Mouse (Mus musculus) gonadal fat pad, adult 2 months (tissue): ENCODE results near the gene Olfr1360. TPM values are rescaled to one million over a fixed set of nuclear protein-coding genes. Genes with fewer than 3 reads are reported as not detected.

Experiments used
- DNase-seq: peaks from one replicate; pipeline ENCODE4 v3.0.0-alpha.2; 2012; ENCODE audit warnings: low read depth
- polyA plus RNA-seq: library from polyadenylated mRNA; depleted of rRNA; stranded (reverse); fragments of >200 nt; gene quantifications from 2 replicates; pipeline ENCODE4 v1.2.3, GENCODE M21; 2012; rRNA removed

The Olfr1360 gene
- polyA plus RNA-seq, 1 experiment, result not detected

- DNase-seq, result no peak
These were observed 13.9 kb downstream of the Olfr1360 start, which contains the start of gene Olfr1361 for GRCm38 (mm10) chr13:21663286-21663685. Gene Olfr1361 (minus strand): TSS chr13:21663386.

DNA sequence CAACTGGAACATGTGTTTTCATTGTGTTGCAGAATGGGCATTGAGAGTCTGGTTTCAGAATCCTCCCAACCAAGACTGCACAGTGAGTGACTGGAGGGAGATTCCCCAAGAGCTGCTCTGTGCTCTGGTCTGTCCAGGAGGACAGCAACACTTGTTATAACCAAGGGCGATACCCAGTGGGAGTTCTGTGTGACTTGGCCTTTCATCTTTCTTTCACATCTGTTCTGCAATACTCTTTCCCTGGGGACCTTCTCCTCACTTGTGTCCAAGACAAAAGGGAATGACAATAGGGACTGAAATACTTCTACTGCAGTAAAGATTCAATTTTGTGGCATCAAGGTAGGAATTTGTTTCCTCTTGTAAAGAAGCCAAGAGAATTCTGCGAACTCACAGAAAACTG, 34.8 kb downstream of the Olfr1360 start, which contains the start of gene Olfr11:
Gene Olfr11, minus strand, starts transcription at position 101 of the 400 bp plus-strand sequence.
- DNase-seq, result no peak

Other genes with a start within 250 kb of the Olfr1360 start
- 0.81 and 1.2 TPM in 2 replicates for gene Pgbd1, start 236.3 kb downstream of the Olfr1360 start, polyA plus RNA-seq
- gene Zscan26, start 223.7 kb downstream of the Olfr1360 start, polyA plus RNA-seq, result 22.6 and 23.8 TPM in 2 replicates
- 0.74 and 0.86 TPM in 2 replicates for gene Nkapl, start 208.9 kb downstream of the Olfr1360 start, polyA plus RNA-seq
- gene Zkscan4, start 198.5 kb downstream of the Olfr1360 start, polyA plus RNA-seq, result 1.7 and 2.0 TPM in 2 replicates
- 0.76 TPM in 1 of 2 replicates, not detected in the other for gene Gm10065, start 198.0 kb downstream of the Olfr1360 start, polyA plus RNA-seq
- 0.27 and 0.50 TPM in 2 replicates for gene AK157302, start 182.2 kb downstream of the Olfr1360 start, polyA plus RNA-seq
- 12.7 and 15.5 TPM in 2 replicates for gene Gm11273, start 176.0 kb downstream of the Olfr1360 start, polyA plus RNA-seq
- 6.2 and 6.3 TPM in 2 replicates for gene Zkscan8, start 146.3 kb downstream of the Olfr1360 start, polyA plus RNA-seq
- not detected in 2 replicates for gene Olfr1366, start 134.6 kb downstream of the Olfr1360 start, polyA plus RNA-seq
- not detected in 2 replicates for gene Olfr1535, start 117.5 kb downstream of the Olfr1360 start, polyA plus RNA-seq
- gene Olfr1364, start 95.6 kb downstream of the Olfr1360 start, polyA plus RNA-seq, result not detected in 2 replicates
- not detected in 2 replicates for gene Olfr1362, start 63.4 kb downstream of the Olfr1360 start, polyA plus RNA-seq
- gene Olfr11, start 34.9 kb downstream of the Olfr1360 start, polyA plus RNA-seq, result not detected in 2 replicates
- not detected in 2 replicates for gene Olfr1361, start 14.0 kb downstream of the Olfr1360 start, polyA plus RNA-seq
- gene Olfr1359, start 20.7 kb upstream of the Olfr1360 start, polyA plus RNA-seq, result not detected in 2 replicates
- gene Hist1h2bl, start 38.7 kb upstream of the Olfr1360 start, polyA plus RNA-seq, result 1.8 TPM in 1 of 2 replicates, not detected in the other
- 3.0 and 4.3 TPM in 2 replicates for gene Hist1h2ai, start 39.0 kb upstream of the Olfr1360 start, polyA plus RNA-seq
- 4.0 and 12.7 TPM in 2 replicates for gene Hist1h3h, start 40.3 kb upstream of the Olfr1360 start, polyA plus RNA-seq
- 0.65 TPM in 1 of 2 replicates, not detected in the other for gene Hist1h2bm, start 44.6 kb upstream of the Olfr1360 start, polyA plus RNA-seq
- gene Hist1h4j, start 57.7 kb upstream of the Olfr1360 start, polyA plus RNA-seq, result 0.97 and 1.7 TPM in 2 replicates
- gene Hist1h4k, start 73.1 kb upstream of the Olfr1360 start, polyA plus RNA-seq, result 3.7 and 10.4 TPM in 2 replicates
- 1.1 and 1.3 TPM in 2 replicates for gene Hist1h2ak, start 76.4 kb upstream of the Olfr1360 start, polyA plus RNA-seq
- 0.98 and 1.1 TPM in 2 replicates for gene Hist1h2bn, start 76.7 kb upstream of the Olfr1360 start, polyA plus RNA-seq
- gene Hist1h1b, start 103.2 kb upstream of the Olfr1360 start, polyA plus RNA-seq, result 0.43 TPM in 2 replicates
- 5.2 and 5.7 TPM in 2 replicates for gene Hist1h3i, start 106.0 kb upstream of the Olfr1360 start, polyA plus RNA-seq
- 1.4 and 2.6 TPM in 2 replicates for gene Hist1h2an, start 109.8 kb upstream of the Olfr1360 start, polyA plus RNA-seq
- gene Hist1h2bp, start 110.1 kb upstream of the Olfr1360 start, polyA plus RNA-seq, result 1.3 and 4.4 TPM in 2 replicates
- 6.5 and 38.5 TPM in 2 replicates for gene Hist1h2bq, start 132.8 kb upstream of the Olfr1360 start, polyA plus RNA-seq
- gene Hist1h2ao, start 133.1 kb upstream of the Olfr1360 start, polyA plus RNA-seq, result not detected in 2 replicates
- not detected in 2 replicates for gene Hist1h4m, start 134.3 kb upstream of the Olfr1360 start, polyA plus RNA-seq
- gene Hist1h4n, start 154.8 kb upstream of the Olfr1360 start, polyA plus RNA-seq, result 14.4 and 25.0 TPM in 2 replicates
- gene Hist1h2ap, start 156.1 kb upstream of the Olfr1360 start, polyA plus RNA-seq, result 16.8 and 17.6 TPM in 2 replicates
- 4.6 and 35.6 TPM in 2 replicates for gene Hist1h2br, start 156.3 kb upstream of the Olfr1360 start, polyA plus RNA-seq